Mouse (Mus musculus): Measurements from ENCODE around the gene Man2b1. TPM values are rescaled to one million over a fixed set of nuclear protein-coding genes. Genes with fewer than 3 reads are reported as not detected.

Man2b1 gene
- 184 TPM for polyA plus RNA-seq (2017; shearing (Covaris generic))

GRCm38 (mm10) chr8:85083108-85083813 is at the start of gene Man2b1:
Gene Man2b1, plus strand, starts transcription at chr8:85083270.

GRCm38 (mm10) chr8:85036718-85037365 is 46.2 kb upstream of the Man2b1 start, which contains the start of gene Tnpo2:
Gene Tnpo2, plus strand, starts transcription at chr8:85036915.

DNA sequence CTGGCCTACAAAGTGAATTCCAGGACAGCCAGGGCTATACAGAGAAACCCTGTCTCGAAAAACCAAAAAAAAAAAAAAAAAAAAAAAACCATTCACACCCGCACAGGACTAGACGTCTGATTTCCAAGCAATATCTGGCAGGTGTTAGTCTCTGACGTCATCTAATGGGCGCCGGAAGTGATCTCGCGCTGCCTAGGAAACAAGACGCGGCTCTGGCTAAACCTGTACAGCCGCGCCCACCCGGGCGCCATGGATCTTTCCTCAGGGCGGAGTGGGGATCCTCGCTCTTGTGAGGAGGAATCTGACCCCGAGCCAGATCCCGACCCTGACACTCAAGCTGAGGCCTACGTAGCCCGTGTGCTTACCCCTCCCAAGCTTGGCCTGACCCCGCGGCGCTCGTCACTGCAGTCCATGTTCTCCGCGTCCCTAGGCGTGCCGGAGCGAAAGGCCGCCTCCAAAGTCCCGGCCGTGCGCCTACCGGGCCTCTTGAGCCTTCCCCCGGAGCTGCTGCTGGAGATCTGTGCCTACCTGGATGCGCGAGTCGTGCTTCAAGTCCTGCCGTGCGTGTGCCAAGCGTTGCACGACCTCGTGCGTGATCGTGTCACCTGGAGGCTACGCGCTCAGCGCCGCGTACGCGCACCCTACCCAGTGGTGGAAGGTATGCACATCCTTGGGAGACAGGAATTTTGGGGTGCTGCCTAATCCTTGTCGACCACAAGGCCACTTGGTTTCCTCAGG is 23.0 kb upstream of the Man2b1 start, which contains the start of gene Fbxw9:
Gene Fbxw9 (plus strand): TSS at position 177 of the 738 bp plus-strand sequence.

DNA sequence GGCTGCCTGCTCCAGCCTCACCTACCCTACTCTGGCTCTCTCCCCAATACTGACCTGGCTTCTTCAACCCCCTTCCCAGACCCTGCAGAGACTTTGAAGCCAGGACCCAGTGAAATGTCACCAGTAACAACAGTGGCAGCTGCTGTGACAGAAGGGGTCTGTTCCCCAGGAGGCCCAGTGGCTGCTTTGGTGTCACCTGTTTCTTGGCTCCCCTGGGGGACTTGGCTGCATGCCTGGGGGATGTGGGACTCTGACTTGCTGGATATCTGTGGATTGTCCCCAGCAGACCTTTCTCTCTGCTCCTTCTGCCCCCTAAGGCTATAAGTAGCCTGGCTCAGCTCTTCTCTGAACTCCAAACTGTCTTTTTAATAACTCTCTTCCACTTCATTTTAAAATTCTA is 15.1 kb upstream of the Man2b1 start, which contains the start of gene Gm5741:
Gene Gm5741 (minus strand): TSS at position 1 of the 400 bp plus-strand sequence.

GRCm38 (mm10) chr8:85071514-85072281 is 11.4 kb upstream of the Man2b1 start, which contains the start of gene Dhps:
Gene Dhps, plus strand, starts transcription at chr8:85071757.

DNA sequence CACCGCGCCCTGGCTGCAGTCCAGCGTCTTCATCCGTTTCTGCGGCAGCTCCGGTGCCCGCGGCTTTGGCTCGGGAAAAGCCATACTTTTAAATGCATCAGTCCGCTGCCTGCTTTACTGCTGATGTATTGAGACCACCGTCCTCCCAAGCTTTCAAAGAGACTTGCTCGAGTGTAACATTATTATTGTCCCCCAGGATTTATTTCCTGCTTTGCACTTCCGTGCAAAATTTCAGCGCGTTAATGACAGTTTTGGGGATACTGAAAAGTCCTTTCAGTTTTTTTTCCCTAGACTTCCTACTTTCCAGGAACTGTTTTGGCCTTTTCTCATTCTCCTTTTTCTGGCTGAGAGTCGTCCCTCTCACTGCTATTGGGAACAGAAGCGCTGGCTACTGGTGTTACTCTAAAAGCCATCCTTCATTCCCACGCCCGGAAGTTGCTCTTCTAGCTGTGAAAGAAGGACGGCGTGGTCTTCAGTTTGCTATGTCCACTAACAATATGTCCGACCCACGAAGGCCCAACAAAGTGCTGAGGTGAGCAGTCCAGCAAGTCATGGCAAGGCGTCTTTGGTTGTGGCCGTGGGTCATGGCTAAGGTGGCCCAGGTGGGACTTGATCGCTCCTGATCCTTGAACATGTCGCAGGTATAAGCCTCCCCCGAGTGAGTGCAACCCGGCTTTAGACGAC is 2.4 kb upstream of the Man2b1 start, which contains the start of gene Wdr83os:
Gene Wdr83os (plus strand): TSS at position 209 of the 684 bp plus-strand sequence.

GRCm38 (mm10) chr8:85081216-85081555 is 1.9 kb upstream of the Man2b1 start, which contains the start of gene Wdr83:
Gene Wdr83, minus strand, starts transcription at chr8:85081306.

DNA sequence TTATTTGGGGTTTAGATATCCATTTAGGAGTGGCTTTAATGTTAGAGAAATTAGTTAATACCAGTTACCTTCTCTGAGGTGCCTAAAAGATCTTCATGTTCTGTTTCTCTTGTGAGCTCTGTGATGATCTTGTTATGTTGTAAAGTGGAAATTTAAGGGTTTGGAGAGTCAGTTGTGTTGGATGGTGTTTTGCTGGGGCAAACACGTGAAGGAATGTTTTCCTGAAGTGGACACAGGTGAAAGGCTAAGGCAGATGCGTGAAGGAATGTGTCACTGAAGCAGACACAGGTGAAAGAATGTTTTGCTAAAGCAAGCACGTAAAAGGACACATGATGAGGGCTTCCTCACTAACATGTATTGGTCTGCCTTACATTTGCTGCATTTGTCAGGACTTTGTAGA is 39.9 kb downstream of the Man2b1 start, which contains the start of gene Zfp791:
Gene Zfp791 (minus strand): TSS at position 101 of the 400 bp plus-strand sequence.

Other genes starting within 250 kb of the Man2b1 start
- 189 TPM for gene Rad23a, start 242.6 kb upstream of the Man2b1 start, polyA plus RNA-seq (2017; shearing (Covaris generic))
- gene Calr, start 236.3 kb upstream of the Man2b1 start, polyA plus RNA-seq (2017; shearing (Covaris generic)): 587 TPM
- gene Farsa, start 226.3 kb upstream of the Man2b1 start, polyA plus RNA-seq (2017; shearing (Covaris generic)): 97.7 TPM
- gene Syce2, start 211.2 kb upstream of the Man2b1 start, polyA plus RNA-seq (2017; shearing (Covaris generic)): 7.7 TPM
- gene Gcdh, start 189.3 kb upstream of the Man2b1 start, polyA plus RNA-seq (2017; shearing (Covaris generic)): 39.4 TPM
- 1.1 TPM for gene Klf1, start 181.3 kb upstream of the Man2b1 start, polyA plus RNA-seq (2017; shearing (Covaris generic))
- gene Dnase2a, start 174.7 kb upstream of the Man2b1 start, polyA plus RNA-seq (2017; shearing (Covaris generic)): 18.9 TPM
- gene Mast1, start 145.9 kb upstream of the Man2b1 start, polyA plus RNA-seq (2017; shearing (Covaris generic)): 1.1 TPM
- 0.31 TPM for gene Rtbdn, start 136.3 kb upstream of the Man2b1 start, polyA plus RNA-seq (2017; shearing (Covaris generic))
- not detected for gene Gm49661, start 113.8 kb upstream of the Man2b1 start, polyA plus RNA-seq (2017; shearing (Covaris generic))
- 266 TPM for gene Prdx2, start 113.7 kb upstream of the Man2b1 start, polyA plus RNA-seq (2017; shearing (Covaris generic))
- 105 TPM for gene Rnaseh2a, start 113.5 kb upstream of the Man2b1 start, polyA plus RNA-seq (2017; shearing (Covaris generic))
- gene Junb, start 104.6 kb upstream of the Man2b1 start, polyA plus RNA-seq (2017; shearing (Covaris generic)): 481 TPM
- 7.8 TPM for gene Hook2, start 92.7 kb upstream of the Man2b1 start, polyA plus RNA-seq (2017; shearing (Covaris generic))
- gene Best2, start 68.7 kb upstream of the Man2b1 start, polyA plus RNA-seq (2017; shearing (Covaris generic)): not detected
- gene Asna1, start 58.0 kb upstream of the Man2b1 start, polyA plus RNA-seq (2017; shearing (Covaris generic)): 53.5 TPM
- gene Trir, start 56.4 kb upstream of the Man2b1 start, polyA plus RNA-seq (2017; shearing (Covaris generic)): 200 TPM
- 45.8 TPM for gene Tnpo2, start 46.4 kb upstream of the Man2b1 start, polyA plus RNA-seq (2017; shearing (Covaris generic))
- 8.0 TPM for gene Fbxw9, start 23.2 kb upstream of the Man2b1 start, polyA plus RNA-seq (2017; shearing (Covaris generic))
- 1.9 TPM for gene Gm5741, start 15.3 kb upstream of the Man2b1 start, polyA plus RNA-seq (2017; shearing (Covaris generic))
- gene Dhps, start 11.5 kb upstream of the Man2b1 start, polyA plus RNA-seq (2017; shearing (Covaris generic)): 78.8 TPM
- 185 TPM for gene Wdr83os, start 2.5 kb upstream of the Man2b1 start, polyA plus RNA-seq (2017; shearing (Covaris generic))
- gene Wdr83, start 2.0 kb upstream of the Man2b1 start, polyA plus RNA-seq (2017; shearing (Covaris generic)): 41.4 TPM
- gene Zfp791, start 39.8 kb downstream of the Man2b1 start, polyA plus RNA-seq (2017; shearing (Covaris generic)): not detected
- not detected for gene Cks1brt, start 68.7 kb downstream of the Man2b1 start, polyA plus RNA-seq (2017; shearing (Covaris generic))
- gene Olfr371, start 142.7 kb downstream of the Man2b1 start, polyA plus RNA-seq (2017; shearing (Covaris generic)): not detected
- gene Orc6, start 216.4 kb downstream of the Man2b1 start, polyA plus RNA-seq (2017; shearing (Covaris generic)): 32.6 TPM
- gene Vps35, start 216.5 kb downstream of the Man2b1 start, polyA plus RNA-seq (2017; shearing (Covaris generic)): 112 TPM